Mouse (Mus musculus) hindbrain, embryonic 13.5 days (tissue): Measurements from ENCODE around the gene Pxmp2. TPM values are rescaled to one million over a fixed set of nuclear protein-coding genes. Genes with fewer than 3 reads are reported as not detected.

Experiments used
- ATAC-seq: fragments of 200-750 bp; cut with Nextera tagmentation; 2 replicates; pipeline ENCODE4 v1.8.0; 2017; ENCODE audit warnings: moderate TSS enrichment; ENCODE audit not compliant: low FRiP score
- H3K27ac ChIP-seq: fragments of 300-500 bp; sonication (generic); 2 replicates; pipeline ENCODE4 v1.5.1; 2015; ENCODE audit warnings: inconsistent platforms, mild to moderate bottlenecking, moderate library complexity
- H3K27me3 ChIP-seq: fragments of 300-500 bp; sonication (generic); 2 replicates; pipeline ENCODE4 v1.6.1; 2015; ENCODE audit warnings: mild to moderate bottlenecking, inconsistent platforms
- H3K36me3 ChIP-seq: fragments of 300-500 bp; sonication (generic); 2 replicates; pipeline ENCODE4 v1.6.1; 2015; ENCODE audit warnings: mild to moderate bottlenecking, inconsistent platforms
- H3K4me1 ChIP-seq: fragments of 300-500 bp; sonication (generic); replicated peaks from 2 replicates; pipeline ENCODE4 v1.6.1; 2015; ENCODE audit warnings: inconsistent platforms
- H3K4me2 ChIP-seq: fragments of 300-500 bp; sonication (generic); 2 replicates; pipeline ENCODE4 v1.6.1; 2015; ENCODE audit warnings: inconsistent platforms, mild to moderate bottlenecking, moderate library complexity
- H3K4me3 ChIP-seq: fragments of 300-500 bp; sonication (generic); 2 replicates; pipeline ENCODE4 v1.5.1; 2015; ENCODE audit warnings: mild to moderate bottlenecking, inconsistent platforms
- H3K9ac ChIP-seq: fragments of 300-500 bp; sonication (generic); 2 replicates; pipeline ENCODE4 v1.6.1; 2015; ENCODE audit warnings: mild to moderate bottlenecking, inconsistent platforms
- H3K9me3 ChIP-seq: fragments of 300-500 bp; sonication (generic); 2 replicates; pipeline ENCODE4 v1.6.1; 2016; ENCODE audit warnings: inconsistent platforms
- WGBS: fragments of 180-500 bp; shearing (Covaris S2); methylation state at CpG from one replicate; pipeline ENCODE4 v1.1.7; 2015; 5-methylcytosine and 5-hydroxymethylcytosine counted together
- polyA plus RNA-seq: library from polyadenylated mRNA; unstranded; fragments of >200 nt; fragmentation: Nextera tagmentation; extraction: Ambion mirVana; gene quantifications from 2 replicates; pipeline ENCODE4 v1.2.1, GENCODE M21; 2015

Pxmp2 gene
- polyA plus RNA-seq, 1 experiment from 2014 or later, result 9.8 TPM

DNA sequence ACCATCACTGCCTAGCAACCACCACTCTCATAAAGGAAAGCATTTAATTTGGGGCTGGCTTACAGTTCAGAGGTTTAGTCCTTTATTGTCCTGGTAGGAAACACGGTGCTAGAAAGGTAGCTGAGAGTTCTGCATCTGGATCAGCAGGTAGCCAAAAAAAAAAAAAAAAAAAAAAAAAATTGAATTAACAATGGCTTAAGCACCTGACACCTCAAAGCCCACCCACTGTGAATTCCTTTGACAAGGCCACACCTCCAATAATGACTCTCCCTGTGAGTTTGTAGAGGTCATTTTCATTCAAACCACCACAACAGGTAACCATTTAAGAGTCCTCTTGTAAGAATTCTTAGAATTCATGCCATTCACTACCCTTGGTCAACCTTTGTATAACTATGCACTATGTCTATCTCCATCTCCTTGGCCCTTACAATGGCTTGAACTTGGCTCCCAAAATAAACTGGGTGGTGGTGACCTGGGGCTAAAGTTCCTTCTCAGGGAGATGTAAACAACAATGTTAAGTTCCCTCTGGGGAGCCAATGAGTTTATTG is 58.6 kb downstream of the Pxmp2 start:
- H3K36me3 ChIP-seq, result peaks cover 36% of the 10 kb centered on the region
- no peak for ATAC-seq
- no peak overlapping the region for H3K9ac ChIP-seq
- no peak overlapping the region for H3K27ac ChIP-seq
- no peak overlapping the region for H3K4me2 ChIP-seq
- no peaks in the 10 kb centered on the region for H3K27me3 ChIP-seq
- peaks cover 16% of the 10 kb centered on the region for H3K4me1 ChIP-seq
- 36% methylated on average over 1 of the region's 1 CpGs for WGBS
- no peaks in the 10 kb centered on the region for H3K9me3 ChIP-seq
- no peak overlapping the region for H3K4me3 ChIP-seq

GRCm38 (mm10) chr5:110225056-110225455 is 60.9 kb downstream of the Pxmp2 start:
- Histone ChIP-seq H3K36me3 (peaks cover 59% of the 10 kb centered on the region), H3K9ac (no peak overlapping the region), H3K27me3 (no peaks in the 10 kb centered on the region), H3K27ac (no peak overlapping the region), H3K4me1 (peaks cover 4% of the 10 kb centered on the region), H3K4me2 (no peak overlapping the region), H3K4me3 (no peak overlapping the region), H3K9me3 (no peaks in the 10 kb centered on the region)
- no peak for ATAC-seq
- 92% methylated on average over 3 of the region's 3 CpGs for WGBS

Other genes starting within 250 kb of the Pxmp2 start
- 7.4 and 7.6 TPM in 2 replicates for gene Gm17655, start 213.7 kb downstream of the Pxmp2 start, polyA plus RNA-seq
- 0.61 and 0.77 TPM in 2 replicates for gene Gm35315, start 191.8 kb downstream of the Pxmp2 start, polyA plus RNA-seq
- 2.5 and 3.2 TPM in 2 replicates for gene Plcxd1, start 186.2 kb downstream of the Pxmp2 start, polyA plus RNA-seq
- 53.2 and 55.5 TPM in 2 replicates for gene Gtpbp6, start 178.0 kb downstream of the Pxmp2 start, polyA plus RNA-seq
- 15.2 and 18.2 TPM in 2 replicates for gene Zfp605, start 176.1 kb downstream of the Pxmp2 start, polyA plus RNA-seq
- gene Chfr, start 150.3 kb downstream of the Pxmp2 start, polyA plus RNA-seq, result 102 TPM in 2 replicates
- gene Golga3, start 109.5 kb downstream of the Pxmp2 start, polyA plus RNA-seq, result 22.1 and 22.9 TPM in 2 replicates
- gene Ankle2, start 55.2 kb downstream of the Pxmp2 start, polyA plus RNA-seq, result 22.8 and 23.8 TPM in 2 replicates
- gene Pgam5, start 16.3 kb downstream of the Pxmp2 start, polyA plus RNA-seq, result 89.4 and 93.9 TPM in 2 replicates
- 8.2 and 9.1 TPM in 2 replicates for gene Pole, start 120 bp upstream of the Pxmp2 start, polyA plus RNA-seq
- gene P2rx2, start 57.0 kb upstream of the Pxmp2 start, polyA plus RNA-seq, result 5.1 and 6.5 TPM in 2 replicates
- gene Lrcol1, start 58.5 kb upstream of the Pxmp2 start, polyA plus RNA-seq, result not detected in 2 replicates
- gene Fbrsl1, start 162.3 kb upstream of the Pxmp2 start, polyA plus RNA-seq, result 18.7 and 20.7 TPM in 2 replicates